Mouse (Mus musculus) forebrain, embryonic 15.5 days (tissue): ENCODE measurements around the gene Prkg1. TPM values are rescaled to one million over a fixed set of nuclear protein-coding genes. Genes with fewer than 3 reads are reported as not detected.
"Not testable (repeated sequence)": the region's sequence is repeated elsewhere in the genome, so short reads cannot be mapped to it uniquely, and the experiment has no call there.

Experiments
- ATAC-seq: fragments of 200-750 bp; cut with Nextera tagmentation; replicated peaks from 2 replicates; pipeline ENCODE4 v1.8.0; 2017; ENCODE audit warnings: mild to moderate bottlenecking, moderate TSS enrichment, moderate library complexity
- H3K27ac ChIP-seq: fragments of 300-500 bp; sonication (generic); replicated peaks from 2 replicates; pipeline ENCODE4 v1.5.1; 2015; ENCODE audit warnings: mild to moderate bottlenecking, inconsistent platforms
- H3K27me3 ChIP-seq: fragments of 300-500 bp; sonication (generic); 2 replicates; pipeline ENCODE4 v1.6.1; 2015; ENCODE audit warnings: inconsistent platforms
- H3K36me3 ChIP-seq: fragments of 300-500 bp; sonication (generic); 2 replicates; pipeline ENCODE4 v1.6.1; 2015; ENCODE audit warnings: mild to moderate bottlenecking, inconsistent platforms
- H3K4me1 ChIP-seq: fragments of 300-500 bp; sonication (generic); 2 replicates; pipeline ENCODE4 v1.6.1; 2015; ENCODE audit warnings: inconsistent platforms
- H3K4me2 ChIP-seq: fragments of 300-500 bp; sonication (generic); replicated peaks from 2 replicates; pipeline ENCODE4 v1.6.1; 2015; ENCODE audit warnings: mild to moderate bottlenecking, inconsistent platforms
- H3K4me3 ChIP-seq: fragments of 300-500 bp; sonication (generic); 2 replicates; pipeline ENCODE4 v1.5.1; 2015; ENCODE audit warnings: mild to moderate bottlenecking, inconsistent platforms
- H3K9ac ChIP-seq: fragments of 300-500 bp; sonication (generic); replicated peaks from 2 replicates; pipeline ENCODE4 v1.6.1; 2015; ENCODE audit warnings: mild to moderate bottlenecking, inconsistent platforms
- H3K9me3 ChIP-seq: fragments of 300-500 bp; sonication (generic); 2 replicates; pipeline ENCODE4 v1.6.1; 2016; ENCODE audit warnings: inconsistent platforms
- WGBS: fragments of 180-500 bp; shearing (Covaris S2); methylation state at CpG from one replicate; pipeline ENCODE4 v1.1.7; 2015; ENCODE audit warnings: mixed read lengths; 5-methylcytosine and 5-hydroxymethylcytosine counted together
- polyA plus RNA-seq: library from polyadenylated mRNA; unstranded; fragments of >200 nt; fragmentation: Nextera tagmentation; extraction: Ambion mirVana; gene quantifications from 2 replicates; pipeline ENCODE4 v1.2.1, GENCODE M21; 2015

The Prkg1 gene
- polyA plus RNA-seq, 1 experiment from 2014 or later: 2.2 TPM

DNA sequence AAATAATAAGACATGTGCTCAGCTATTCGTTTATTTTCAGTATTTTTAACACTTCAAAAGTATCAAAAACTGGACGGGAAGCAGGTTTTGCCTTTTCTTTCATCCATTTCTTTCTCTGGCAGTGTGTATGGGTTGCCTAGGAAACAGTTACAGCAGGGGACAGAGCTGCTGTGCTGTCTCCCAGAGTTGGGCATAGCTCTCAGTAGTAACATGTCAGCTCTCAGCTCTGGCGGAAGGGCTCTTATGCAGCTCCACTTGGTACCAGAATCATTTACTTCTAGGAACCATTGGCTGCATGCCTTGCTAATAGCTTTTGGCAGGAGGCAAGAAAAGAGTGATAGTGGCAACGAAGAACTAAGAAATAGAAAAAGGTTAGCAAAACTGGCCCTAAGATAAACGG, 381.0 kb downstream of the Prkg1 start:
- no peak overlapping the region for H3K27ac ChIP-seq
- no peak overlapping the region for H3K4me2 ChIP-seq
- H3K4me1 ChIP-seq: peaks cover 7% of the 10 kb centered on the region
- H3K9ac ChIP-seq: no peak overlapping the region
- 42% methylated on average over 5 of the region's 5 CpGs for WGBS
- no peaks in the 10 kb centered on the region for H3K27me3 ChIP-seq
- H3K36me3 ChIP-seq: no peaks in the 10 kb centered on the region
- no peak overlapping the region for H3K4me3 ChIP-seq
- no peaks in the 10 kb centered on the region for H3K9me3 ChIP-seq
- peak; percentile 94 for ATAC-seq

DNA sequence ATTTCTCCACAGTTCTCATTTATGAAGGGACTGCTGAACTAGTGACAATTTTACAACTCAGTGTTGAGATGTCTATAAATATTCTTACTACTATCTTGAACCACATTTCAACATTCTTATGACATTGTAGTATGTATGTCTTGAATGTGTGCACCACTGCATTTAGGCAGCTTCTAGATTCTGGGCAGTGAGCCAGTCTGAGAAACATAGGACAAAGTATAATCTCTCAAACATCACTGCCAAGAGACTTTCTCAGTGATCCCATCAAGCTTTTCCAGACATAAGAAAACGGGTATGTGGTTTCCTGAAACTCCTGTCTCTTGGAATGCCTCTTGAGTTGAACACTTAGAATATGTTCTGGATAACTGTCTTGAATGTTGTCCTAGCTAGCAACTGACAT, 394.7 kb downstream of the Prkg1 start:
- ATAC-seq: no peak
- Histone ChIP-seq H3K9ac (no peak overlapping the region), H3K36me3 (no peaks in the 10 kb centered on the region), H3K27ac (no peak overlapping the region), H3K4me1 (no peaks in the 10 kb centered on the region), H3K4me2 (no peak overlapping the region), H3K4me3 (no peak overlapping the region), H3K9me3 (no peaks in the 10 kb centered on the region), H3K27me3 (no peaks in the 10 kb centered on the region)
- WGBS: 70% methylated on average over 1 of the region's 1 CpGs

DNA sequence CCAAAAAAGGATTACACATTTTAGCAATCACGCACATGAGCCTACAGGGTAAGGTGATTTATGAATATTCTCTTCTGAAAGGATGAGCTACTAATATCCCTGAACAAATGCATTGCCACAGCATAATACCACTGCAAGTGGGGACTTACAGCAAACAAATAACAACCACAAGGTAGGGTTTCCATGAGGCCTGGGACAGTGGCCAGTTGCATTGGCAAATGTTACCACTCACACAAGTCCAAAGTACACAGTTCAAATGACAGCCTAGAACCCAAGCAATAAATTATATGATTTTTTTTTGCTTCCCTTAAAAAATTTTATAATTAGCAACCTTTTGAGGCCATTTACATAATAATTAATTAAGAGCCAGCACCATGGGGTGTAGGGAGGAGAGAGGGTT, 395.7 kb downstream of the Prkg1 start:
- H3K27me3 ChIP-seq: no peaks in the 10 kb centered on the region
- H3K4me3 ChIP-seq: no peak overlapping the region
- no peak for ATAC-seq
- H3K9me3 ChIP-seq: no peaks in the 10 kb centered on the region
- no peak overlapping the region for H3K27ac ChIP-seq
- no peak overlapping the region for H3K9ac ChIP-seq
- no peaks in the 10 kb centered on the region for H3K4me1 ChIP-seq
- H3K36me3 ChIP-seq: no peaks in the 10 kb centered on the region
- 98% methylated on average over 1 of the region's 1 CpGs for WGBS
- H3K4me2 ChIP-seq: no peak overlapping the region

DNA sequence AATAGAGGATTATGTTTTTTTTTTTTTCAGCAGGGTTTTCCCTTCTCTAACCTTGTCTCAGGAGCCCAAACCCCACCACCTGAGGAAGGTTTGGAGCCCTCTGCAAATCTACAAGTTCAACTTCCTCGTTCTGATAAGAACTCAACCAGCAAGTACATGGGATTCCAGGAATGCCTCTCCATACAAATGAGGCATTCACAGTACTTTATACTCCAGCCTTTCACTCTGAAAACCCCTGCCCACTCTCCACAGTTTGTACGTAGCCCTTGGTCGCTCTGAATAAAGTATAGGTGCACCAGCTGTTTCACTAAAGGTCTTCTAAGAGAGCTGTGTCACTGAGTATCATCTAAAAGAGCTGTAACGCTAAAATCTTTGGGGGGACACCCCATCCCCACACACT, 402.8 kb downstream of the Prkg1 start:
- WGBS: 71% methylated on average over 4 of the region's 4 CpGs
- no peak overlapping the region for H3K4me2 ChIP-seq

DNA sequence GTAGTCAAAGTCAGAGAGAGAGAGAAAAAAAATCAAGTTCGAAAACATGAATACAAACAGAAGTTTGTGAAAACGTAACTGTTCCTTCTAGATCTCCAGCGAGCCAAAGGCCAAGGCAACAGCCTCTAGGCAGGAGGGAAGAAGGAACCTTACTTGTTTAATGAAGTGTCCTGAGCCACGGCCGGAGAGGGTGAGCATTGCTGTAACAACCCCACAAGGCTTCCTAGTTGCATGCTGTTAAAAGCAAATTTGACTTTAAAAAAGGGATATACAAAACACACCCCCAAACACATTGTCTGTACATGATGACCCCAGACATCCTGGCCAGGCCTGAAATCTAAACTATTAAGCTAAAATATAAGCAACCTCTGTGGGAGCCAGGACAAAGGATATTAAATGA, 403.3 kb downstream of the Prkg1 start:
- Histone ChIP-seq H3K36me3 (no peaks in the 10 kb centered on the region), H3K4me3 (no peak overlapping the region), H3K9ac (no peak overlapping the region), H3K27me3 (no peaks in the 10 kb centered on the region), H3K4me2 (no peak overlapping the region), H3K27ac (no peak overlapping the region), H3K4me1 (peaks cover 12% of the 10 kb centered on the region), H3K9me3 (no peaks in the 10 kb centered on the region)
- no peak for ATAC-seq
- 33% methylated on average over 5 of the region's 5 CpGs for WGBS

More for the DNA sequence above, 402.8 kb downstream of the Prkg1 start:
- H3K9me3 ChIP-seq: no peaks in the 10 kb centered on the region
- no peak overlapping the region for H3K27ac ChIP-seq
- H3K9ac ChIP-seq: no peak overlapping the region
- ATAC-seq: no peak
- H3K4me1 ChIP-seq: peaks cover 12% of the 10 kb centered on the region
- H3K4me3 ChIP-seq: no peak overlapping the region
- H3K36me3 ChIP-seq: no peaks in the 10 kb centered on the region
- H3K27me3 ChIP-seq: no peaks in the 10 kb centered on the region

DNA sequence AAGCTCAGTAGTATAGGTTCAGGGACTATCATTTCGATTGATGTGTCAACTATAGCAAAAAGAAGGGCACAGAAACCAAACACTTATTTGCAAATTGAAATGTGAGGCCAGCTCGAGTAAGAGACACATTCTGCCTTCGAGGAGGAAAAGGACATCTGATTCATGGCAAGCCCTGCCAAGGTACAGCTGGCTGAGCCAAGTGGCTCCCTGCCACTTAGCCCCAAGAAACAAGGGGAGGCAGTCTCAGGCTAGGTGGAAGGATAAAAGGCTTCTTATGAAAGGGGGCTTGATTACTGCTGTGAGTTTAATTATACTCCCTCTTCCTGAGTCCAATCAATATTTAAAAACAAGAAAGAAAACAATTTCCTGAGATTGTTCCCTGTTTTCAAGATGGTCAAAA, 403.7 kb downstream of the Prkg1 start:
- 34% methylated on average over 3 of the region's 3 CpGs for WGBS
- Histone ChIP-seq H3K4me3 (no peak overlapping the region), H3K9me3 (no peaks in the 10 kb centered on the region), H3K4me2 (no peak overlapping the region), H3K27ac (no peak overlapping the region), H3K27me3 (no peaks in the 10 kb centered on the region), H3K4me1 (peaks cover 12% of the 10 kb centered on the region), H3K9ac (no peak overlapping the region), H3K36me3 (no peaks in the 10 kb centered on the region)
- peak; percentile 72 for ATAC-seq

DNA sequence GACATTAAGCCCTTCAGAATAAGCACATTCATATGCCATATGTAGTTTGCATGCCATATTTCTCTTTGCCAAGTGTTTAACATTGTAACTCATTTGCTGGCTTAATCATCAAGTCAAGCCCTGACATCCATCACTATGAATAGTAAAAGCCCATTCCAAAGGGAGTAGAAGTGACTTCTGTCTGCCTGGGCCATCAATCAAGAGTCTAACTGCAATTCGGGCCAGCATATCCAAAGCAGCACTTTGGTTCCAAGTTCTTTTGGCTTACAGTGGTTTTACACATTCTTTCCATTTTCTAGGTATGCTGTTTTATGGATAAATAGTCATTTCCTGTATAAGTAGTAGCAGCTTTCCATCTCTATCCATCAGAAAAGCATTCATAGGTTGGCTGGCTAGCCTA, 409.9 kb downstream of the Prkg1 start:
- Histone ChIP-seq H3K9ac (no peak overlapping the region), H3K4me1 (0 out of 2 replicates have a peak, but pooled peaks cover 2% of the 10 kb centered on the region), H3K9me3 (no peaks in the 10 kb centered on the region), H3K36me3 (no peaks in the 10 kb centered on the region), H3K4me2 (no peak overlapping the region), H3K27me3 (no peaks in the 10 kb centered on the region), H3K27ac (no peak overlapping the region), H3K4me3 (no peak overlapping the region)
- WGBS: 84% methylated on average over 1 of the region's 1 CpGs
- ATAC-seq: no peak

DNA sequence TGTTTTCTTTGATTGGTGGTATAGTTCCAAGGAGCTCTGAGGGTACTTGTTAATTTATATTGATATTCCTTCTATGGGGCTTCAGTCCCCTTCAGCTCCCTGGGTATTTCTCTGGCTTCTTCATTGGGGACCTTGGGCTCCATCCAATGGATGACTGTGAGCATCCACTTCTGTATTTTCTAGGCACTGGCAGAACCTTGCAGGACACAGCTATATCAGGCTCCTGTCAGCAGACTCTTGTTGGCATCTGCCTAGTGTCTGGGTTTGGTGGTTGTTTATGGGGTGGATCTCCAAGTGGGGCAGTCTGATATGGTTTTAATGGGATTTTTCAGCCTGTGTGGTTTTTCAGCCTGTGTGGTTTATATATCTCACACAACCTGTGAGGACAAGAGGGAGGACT, 412.0 kb downstream of the Prkg1 start:
- not testable (repeated sequence) for H3K4me3 ChIP-seq, H3K27ac ChIP-seq, ATAC-seq, H3K9ac ChIP-seq, H3K36me3 ChIP-seq, H3K4me1 ChIP-seq, H3K9me3 ChIP-seq, H3K27me3 ChIP-seq, H3K4me2 ChIP-seq

DNA sequence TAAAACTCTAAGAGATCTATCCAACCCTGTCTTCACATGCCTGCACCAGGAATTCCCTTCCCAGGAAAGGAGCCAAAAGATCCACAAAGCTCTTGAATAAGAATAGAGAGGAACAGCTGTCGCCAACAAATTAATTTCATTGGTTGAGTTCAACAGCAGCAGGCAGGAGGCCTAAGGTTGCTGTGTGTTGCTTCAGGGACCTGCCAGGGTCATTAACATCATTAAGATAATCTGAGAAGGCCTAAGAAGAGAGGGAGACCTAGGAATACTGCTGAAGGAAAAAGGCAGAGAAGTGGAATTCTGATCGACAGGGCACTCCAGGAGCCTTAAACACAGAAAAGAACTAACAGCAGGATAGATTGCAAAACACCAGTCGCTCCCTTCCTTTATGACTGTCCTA, 413.0 kb downstream of the Prkg1 start:
- Histone ChIP-seq H3K9me3 (no peaks in the 10 kb centered on the region), H3K27ac (no peak overlapping the region), H3K27me3 (no peaks in the 10 kb centered on the region), H3K9ac (no peak overlapping the region), H3K36me3 (no peaks in the 10 kb centered on the region), H3K4me3 (no peak overlapping the region), H3K4me2 (no peak overlapping the region), H3K4me1 (0 out of 2 replicates have a peak, but pooled peaks cover 2% of the 10 kb centered on the region)
- WGBS: 23% methylated on average over 3 of the region's 3 CpGs
- no peak for ATAC-seq

DNA sequence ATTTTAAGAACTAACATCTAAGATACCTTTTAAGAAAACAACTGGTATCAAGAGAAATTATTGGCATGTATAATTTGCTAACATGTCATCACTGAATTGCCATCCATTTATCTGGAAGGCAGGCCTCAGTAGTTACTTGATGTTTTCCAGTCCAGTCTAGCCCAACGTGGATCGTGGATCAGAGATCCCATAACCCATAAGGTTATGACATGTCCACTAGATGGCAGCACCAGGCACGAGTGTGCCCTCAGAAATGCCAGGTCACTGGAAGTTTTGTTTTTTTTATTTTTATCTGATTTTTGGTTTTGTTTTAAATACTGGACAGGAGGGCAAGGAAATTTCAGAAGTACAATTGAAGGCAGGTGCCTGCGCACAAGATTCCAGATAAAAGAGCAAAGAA, 422.7 kb downstream of the Prkg1 start:
- no peaks in the 10 kb centered on the region for H3K4me1 ChIP-seq
- H3K27me3 ChIP-seq: no peaks in the 10 kb centered on the region
- no peak overlapping the region for H3K4me3 ChIP-seq
- ATAC-seq: peak; percentile 71
- H3K9me3 ChIP-seq: no peaks in the 10 kb centered on the region
- no peaks in the 10 kb centered on the region for H3K36me3 ChIP-seq
- WGBS: 27% methylated on average over 4 of the region's 4 CpGs
- no peak overlapping the region for H3K9ac ChIP-seq
- H3K4me2 ChIP-seq: no peak overlapping the region
- no peak overlapping the region for H3K27ac ChIP-seq

DNA sequence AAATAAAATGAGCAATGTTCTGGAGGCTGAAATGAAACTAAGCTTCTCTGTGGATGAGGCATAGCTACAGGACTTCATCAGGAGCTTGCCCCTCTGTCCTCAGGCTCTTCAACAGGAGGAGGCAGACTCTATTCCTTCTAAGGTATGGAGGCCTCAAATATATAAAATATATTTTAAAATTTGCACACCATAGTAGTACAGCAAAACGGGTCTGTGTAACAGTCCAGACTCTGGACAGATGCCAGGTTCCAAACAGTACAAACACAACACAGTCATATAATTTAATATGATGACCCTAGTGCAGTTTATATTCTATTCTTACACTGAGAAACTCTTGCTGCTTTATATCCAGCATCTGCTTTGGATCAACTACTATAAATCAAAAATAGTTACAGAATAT, 423.9 kb downstream of the Prkg1 start:
- Histone ChIP-seq H3K9ac (no peak overlapping the region), H3K4me2 (no peak overlapping the region), H3K9me3 (no peaks in the 10 kb centered on the region), H3K27ac (no peak overlapping the region), H3K4me3 (no peak overlapping the region), H3K27me3 (no peaks in the 10 kb centered on the region), H3K36me3 (no peaks in the 10 kb centered on the region), H3K4me1 (no peaks in the 10 kb centered on the region)
- WGBS: 70% methylated on average over 1 of the region's 1 CpGs
- ATAC-seq: no peak

DNA sequence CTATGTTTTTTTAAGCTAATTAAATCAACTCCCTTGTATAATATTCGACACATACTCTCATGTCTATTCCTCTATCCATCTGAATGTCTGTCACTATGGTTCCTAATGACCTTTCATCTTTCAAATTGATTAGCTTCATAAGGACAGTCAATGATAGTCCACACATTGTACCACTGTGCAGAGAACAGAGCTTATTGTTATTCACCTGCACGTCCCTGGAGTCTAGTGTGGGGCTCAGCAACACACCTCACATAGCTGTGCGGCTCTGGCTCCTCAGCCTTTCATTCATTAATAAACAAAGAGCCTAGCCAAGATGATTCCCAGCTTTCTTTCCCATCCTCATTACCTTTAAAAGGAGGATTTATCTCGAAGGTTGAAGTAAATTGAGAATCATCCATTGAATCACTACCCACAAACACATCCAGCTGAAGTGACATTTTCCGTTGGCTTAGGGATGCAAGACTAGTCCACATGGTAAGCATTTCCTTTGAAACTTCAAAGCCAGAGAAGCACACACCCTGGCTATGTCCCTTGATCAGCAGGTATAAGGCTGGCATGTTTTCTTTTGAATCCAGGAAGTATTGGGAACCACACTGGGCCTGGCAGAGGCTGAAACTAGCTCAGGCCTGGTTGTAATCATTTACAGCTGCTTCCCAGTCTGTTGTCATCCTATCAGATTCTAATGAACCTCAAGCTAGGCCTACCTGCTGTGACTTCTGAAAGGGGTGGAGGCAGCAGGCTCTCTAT, 426.3 kb downstream of the Prkg1 start:
- Histone ChIP-seq H3K36me3 (no peaks in the 10 kb centered on the region), H3K9me3 (no peaks in the 10 kb centered on the region), H3K9ac (no peak overlapping the region), H3K27me3 (no peaks in the 10 kb centered on the region), H3K4me3 (no peak overlapping the region), H3K4me2 (no peak overlapping the region), H3K27ac (no peak overlapping the region), H3K4me1 (no peaks in the 10 kb centered on the region)
- WGBS: 52% methylated on average over 5 of the region's 5 CpGs
- no peak for ATAC-seq

DNA sequence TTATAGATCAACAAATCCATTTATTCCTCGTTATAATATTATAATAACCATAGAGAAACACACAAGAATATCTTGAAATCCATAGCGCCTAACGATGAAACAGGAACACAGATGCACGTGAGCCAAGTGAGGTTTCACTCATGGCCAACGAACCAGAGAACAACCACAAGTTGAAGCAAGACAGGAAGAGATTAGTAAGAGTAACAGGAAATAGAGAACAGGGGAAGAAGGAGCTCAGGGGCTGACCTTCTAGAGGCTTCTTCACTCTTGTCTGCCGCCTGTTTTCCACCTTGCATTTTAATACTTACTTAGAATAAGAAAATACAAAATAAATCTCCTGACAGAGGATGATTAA, 427.0 kb downstream of the Prkg1 start:
- Histone ChIP-seq H3K9me3 (no peaks in the 10 kb centered on the region), H3K4me2 (no peak overlapping the region), H3K27me3 (no peaks in the 10 kb centered on the region), H3K9ac (no peak overlapping the region), H3K36me3 (no peaks in the 10 kb centered on the region), H3K4me3 (no peak overlapping the region), H3K27ac (no peak overlapping the region), H3K4me1 (no peaks in the 10 kb centered on the region)
- ATAC-seq: no peak
- WGBS: 83% methylated on average over 6 of the region's 6 CpGs
